Mouse (Mus musculus) brain, embryonic 14.5 days (tissue): ENCODE measurements around the gene Olfr223.

ENCODE experiments used
- CTCF ChIP-seq: fragments of 200-500 bp; IDR thresholded peaks from 2 replicates; pipeline ENCODE4 v1.5.1; 2012; ENCODE audit warnings: inconsistent platforms, mild to moderate bottlenecking, moderate library complexity, borderline replicate concordance; ENCODE audit not compliant: insufficient read depth, insufficient read length; ENCODE audit errors: extremely low read depth
- POLR2A ChIP-seq: fragments of 200-500 bp; IDR thresholded peaks from 2 replicates; pipeline ENCODE4 v1.6.1; 2012; ENCODE audit warnings: mild to moderate bottlenecking, inconsistent platforms, borderline replicate concordance; ENCODE audit not compliant: poor library complexity, insufficient read depth, insufficient read length, severe bottlenecking; ENCODE audit errors: extremely low read depth

DNA sequence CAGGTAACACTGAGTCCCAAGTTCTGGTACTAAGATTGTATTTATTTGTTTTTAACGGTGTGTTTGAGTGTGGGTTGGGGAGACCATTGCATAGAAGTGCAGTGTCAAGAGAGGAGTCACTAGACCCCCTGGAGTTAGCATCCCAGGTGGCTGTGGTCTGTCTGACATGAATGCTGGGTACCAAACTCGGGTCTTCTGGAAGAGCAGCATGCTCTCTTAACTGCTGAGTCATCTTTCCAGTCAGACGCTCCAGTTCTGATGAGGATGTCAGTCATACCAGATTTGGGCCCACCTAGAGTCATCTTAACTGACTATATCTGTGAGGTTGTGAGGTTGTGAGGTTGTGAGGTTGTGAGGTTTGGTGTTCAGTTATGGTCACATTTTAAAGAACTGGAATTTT is 32.2 kb downstream of the Olfr223 start:
- TF ChIP-seq POLR2A: no peak
- TF ChIP-seq CTCF: no peak
